Mouse (Mus musculus) heart, embryonic 10.5 days (tissue): ENCODE data around the gene Ccdc8. TPM values are rescaled to one million over a fixed set of nuclear protein-coding genes. Genes with fewer than 3 reads are reported as not detected.
A peak's percentile ranks its signal among the peaks of the same experiment; 100 is the strongest.
"Not testable (repeated sequence)": the region's sequence is repeated elsewhere in the genome, so short reads cannot be mapped to it uniquely, and the experiment has no call there.

Experiments
- DNase-seq: peaks from one replicate; pipeline ENCODE4 v3.0.0-alpha.2; 2017; ENCODE audit warnings: low spot score
- H3K27ac ChIP-seq: fragments of 300-500 bp; sonication (generic); 2 replicates; pipeline ENCODE4 v1.5.1; 2016; ENCODE audit warnings: mild to moderate bottlenecking
- H3K27me3 ChIP-seq: fragments of 300-500 bp; sonication (generic); 2 replicates; pipeline ENCODE4 v1.6.1; 2016; ENCODE audit warnings: mild to moderate bottlenecking; ENCODE audit not compliant: poor library complexity, insufficient read depth, severe bottlenecking
- H3K36me3 ChIP-seq: fragments of 300-500 bp; sonication (generic); 2 replicates; pipeline ENCODE4 v1.6.1; 2016; ENCODE audit warnings: mild to moderate bottlenecking, moderate library complexity
- H3K4me1 ChIP-seq: fragments of 300-500 bp; sonication (generic); 2 replicates; pipeline ENCODE4 v1.6.1; 2016; ENCODE audit warnings: mild to moderate bottlenecking
- H3K4me3 ChIP-seq: fragments of 300-500 bp; sonication (generic); 2 replicates; pipeline ENCODE4 v1.5.1; 2016; ENCODE audit warnings: mild to moderate bottlenecking, moderate library complexity
- H3K9me3 ChIP-seq: fragments of 300-500 bp; sonication (generic); 2 replicates; pipeline ENCODE4 v1.6.1; 2016; ENCODE audit warnings: mild to moderate bottlenecking, moderate library complexity
- WGBS: fragments of 180-500 bp; shearing (Covaris S2); methylation state at CpG from one replicate; pipeline ENCODE4 v1.1.7; 2016; 5-methylcytosine and 5-hydroxymethylcytosine counted together
- polyA plus RNA-seq: library from polyadenylated mRNA; unstranded; fragments of >200 nt; fragmentation: Nextera tagmentation; extraction: Ambion mirVana; gene quantifications from 2 replicates; pipeline ENCODE4 v1.2.1, GENCODE M21; 2016

Gene Ccdc8
- polyA plus RNA-seq, 1 experiment from 2014 or later, result 13.3 TPM

DNA sequence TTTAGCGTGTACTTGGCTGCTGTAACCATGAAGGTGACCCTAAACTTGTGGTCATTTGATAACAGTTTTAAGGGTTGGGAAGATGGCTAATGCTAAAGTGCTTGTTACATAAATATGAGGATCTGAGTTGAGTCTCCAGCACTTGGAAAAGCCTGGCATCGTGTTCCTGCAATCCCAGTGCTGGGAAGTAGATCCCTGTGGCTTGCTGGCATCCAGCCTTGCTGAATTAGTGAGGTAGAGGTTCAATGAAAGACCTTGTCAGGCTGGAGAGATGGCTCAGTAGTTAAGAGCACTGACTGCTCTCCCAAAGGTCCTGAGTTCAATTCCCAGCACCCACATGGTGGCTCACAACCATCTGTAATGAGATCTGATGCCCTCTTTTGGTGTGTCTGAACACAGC lies 38.7 kb upstream of the Ccdc8 start:
- DNase-seq, H3K27ac ChIP-seq, H3K4me3 ChIP-seq, H3K36me3 ChIP-seq, H3K9me3 ChIP-seq: not testable (repeated sequence)
- Histone ChIP-seq H3K27me3 (peaks cover 11% of the 10 kb centered on the region), H3K4me1 (peaks cover 11% of the 10 kb centered on the region; the same call in 1 of the 2 replicates)
- WGBS, result 52% methylated on average over 2 of the region's 2 CpGs

GRCm38 (mm10) chr7:16955712-16956111 lies 36.8 kb upstream of the Ccdc8 start:
- H3K36me3 ChIP-seq, result no peaks in the 10 kb centered on the region
- WGBS, result 61% methylated on average over 4 of the region's 4 CpGs
- H3K4me1 ChIP-seq, result peaks cover 9% of the 10 kb centered on the region
- H3K9me3 ChIP-seq, result no peaks in the 10 kb centered on the region
- no peak for DNase-seq
- H3K27me3 ChIP-seq, result peaks cover 12% of the 10 kb centered on the region
- no peak overlapping the region for H3K27ac ChIP-seq
- H3K4me3 ChIP-seq, result no peak overlapping the region

- Histone ChIP-seq H3K4me1 (peaks cover 6% of the 10 kb centered on the region), H3K27ac (no peak overlapping the region), H3K4me3 (no peak overlapping the region), H3K9me3 (no peaks in the 10 kb centered on the region), H3K36me3 (no peaks in the 10 kb centered on the region), H3K27me3 (peaks cover 22% of the 10 kb centered on the region)
- 62% methylated on average over 15 of the region's 15 CpGs for WGBS
- no peak for DNase-seq
Observed at GRCm38 (mm10) chr7:16956410-16957265, 35.9 kb upstream of the Ccdc8 start.

- no peaks in the 10 kb centered on the region for H3K36me3 ChIP-seq
- WGBS, result 33% methylated on average over 17 of the region's 17 CpGs
- H3K9me3 ChIP-seq, result no peaks in the 10 kb centered on the region
- no peak within 1 kb of the TSS for H3K27ac ChIP-seq
- DNase-seq, result no peak
- peak within 1 kb of the TSS; percentile 27; the same call in 1 of the 2 replicates for H3K4me3 ChIP-seq
- peaks cover 23% of the 10 kb centered on the region for H3K27me3 ChIP-seq
- H3K4me1 ChIP-seq, result peaks cover 6% of the 10 kb centered on the region
Observed at GRCm38 (mm10) chr7:16959539-16960187, 32.8 kb upstream of the Ccdc8 start, which contains the start of gene Pnmal1. Gene Pnmal1, plus strand, starts transcription at chr7:16959679.

GRCm38 (mm10) chr7:16961678-16962077 lies 30.8 kb upstream of the Ccdc8 start:
- H3K4me3 ChIP-seq, result no peak overlapping the region
- H3K36me3 ChIP-seq, result no peaks in the 10 kb centered on the region
- WGBS, result 70% methylated on average over 5 of the region's 5 CpGs
- H3K9me3 ChIP-seq, result no peaks in the 10 kb centered on the region
- no peak for DNase-seq
- no peak overlapping the region for H3K27ac ChIP-seq
- peaks cover 6% of the 10 kb centered on the region for H3K4me1 ChIP-seq
- peaks cover 23% of the 10 kb centered on the region for H3K27me3 ChIP-seq

GRCm38 (mm10) chr7:16968414-16968813 lies 24.1 kb upstream of the Ccdc8 start:
- no peak for DNase-seq
- Histone ChIP-seq H3K27ac (no peak overlapping the region), H3K4me3 (no peak overlapping the region), H3K4me1 (no peaks in the 10 kb centered on the region), H3K9me3 (no peaks in the 10 kb centered on the region), H3K27me3 (no peaks in the 10 kb centered on the region), H3K36me3 (no peaks in the 10 kb centered on the region)
- WGBS, result 79% methylated on average over 6 of the region's 6 CpGs

DNA sequence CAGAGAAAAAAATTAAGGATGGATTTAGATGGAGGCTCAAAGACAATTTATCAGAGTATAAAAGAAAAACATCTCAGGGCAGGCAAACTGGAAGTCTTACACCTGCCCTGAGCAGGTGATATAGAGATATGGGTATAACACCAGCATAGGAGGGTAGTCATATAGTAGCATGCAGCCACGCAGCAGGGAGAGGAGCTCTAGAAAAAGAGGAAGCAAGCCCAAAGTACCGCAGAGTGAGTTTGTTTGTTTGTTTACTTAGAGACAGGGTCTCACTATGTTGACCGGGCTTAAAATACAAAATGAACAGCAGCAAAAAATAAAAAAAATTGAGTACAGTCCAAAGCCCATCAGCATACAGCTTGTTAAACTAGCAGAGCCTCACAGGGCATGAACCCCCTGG lies 21.3 kb upstream of the Ccdc8 start:
- no peak for DNase-seq
- Histone ChIP-seq H3K27ac (no peak overlapping the region), H3K4me3 (no peak overlapping the region), H3K27me3 (no peaks in the 10 kb centered on the region), H3K4me1 (peaks cover 6% of the 10 kb centered on the region; the same call in 1 of the 2 replicates), H3K36me3 (no peaks in the 10 kb centered on the region), H3K9me3 (no peaks in the 10 kb centered on the region)
- 81% methylated on average over 3 of the region's 3 CpGs for WGBS

DNA sequence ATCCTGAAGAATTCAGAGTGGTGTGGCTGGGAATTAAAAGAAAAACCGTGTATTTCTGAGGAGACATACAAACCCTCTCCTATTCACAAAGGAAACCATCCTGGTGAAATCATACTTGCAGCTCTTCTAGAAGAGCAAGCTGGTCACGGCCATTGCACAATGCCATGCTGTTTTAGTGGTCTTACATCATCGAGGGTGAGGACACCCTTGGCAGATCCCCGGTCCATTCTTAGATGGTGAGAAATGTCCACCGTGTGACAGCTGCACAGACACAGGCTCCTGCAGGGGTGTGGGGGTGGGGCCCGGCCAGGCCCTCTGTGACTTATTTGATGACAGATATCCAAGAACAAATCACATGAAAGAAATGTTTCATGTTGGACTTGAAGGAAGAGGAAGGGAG lies 18.5 kb upstream of the Ccdc8 start:
- H3K4me3 ChIP-seq, result no peak overlapping the region
- H3K36me3 ChIP-seq, result no peaks in the 10 kb centered on the region
- 47% methylated on average over 6 of the region's 6 CpGs for WGBS
- H3K9me3 ChIP-seq, result no peaks in the 10 kb centered on the region
- no peak for DNase-seq
- H3K4me1 ChIP-seq, result peaks cover 10% of the 10 kb centered on the region; the same call in 1 of the 2 replicates
- no peaks in the 10 kb centered on the region for H3K27me3 ChIP-seq
- no peak overlapping the region for H3K27ac ChIP-seq

DNA sequence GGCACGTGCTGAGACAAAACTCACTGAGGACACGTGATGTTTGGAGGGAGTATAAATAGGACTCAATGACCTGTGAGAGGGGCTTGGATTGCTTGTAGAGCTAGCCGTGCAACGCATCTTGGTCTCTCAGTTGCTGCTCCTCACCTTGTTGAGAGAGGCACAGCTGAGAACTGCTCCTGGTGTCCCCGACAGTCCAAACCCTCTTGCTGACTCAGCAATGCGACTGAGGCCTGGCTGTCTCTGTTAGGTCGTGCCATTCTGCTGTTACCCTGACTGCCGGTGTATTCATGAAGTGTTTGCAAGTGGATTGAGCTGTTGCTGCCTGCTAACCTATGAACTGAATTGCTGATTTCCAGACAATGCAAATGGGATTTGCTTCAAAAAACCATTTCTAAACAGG lies 16.2 kb upstream of the Ccdc8 start:
- 46% methylated on average over 8 of the region's 8 CpGs for WGBS
- no peaks in the 10 kb centered on the region for H3K27me3 ChIP-seq
- DNase-seq, result no peak
- H3K27ac ChIP-seq, result no peak overlapping the region
- peaks cover 23% of the 10 kb centered on the region for H3K4me1 ChIP-seq
- H3K9me3 ChIP-seq, result no peaks in the 10 kb centered on the region
- no peaks in the 10 kb centered on the region for H3K36me3 ChIP-seq
- H3K4me3 ChIP-seq, result no peak overlapping the region

GRCm38 (mm10) chr7:16978173-16978572 lies 14.3 kb upstream of the Ccdc8 start:
- Histone ChIP-seq H3K27ac (no peak overlapping the region), H3K4me1 (peaks cover 30% of the 10 kb centered on the region), H3K4me3 (no peak overlapping the region), H3K36me3 (no peaks in the 10 kb centered on the region), H3K27me3 (no peaks in the 10 kb centered on the region), H3K9me3 (no peaks in the 10 kb centered on the region)
- 67% methylated on average over 6 of the region's 6 CpGs for WGBS
- no peak for DNase-seq

- no peak overlapping the region for H3K27ac ChIP-seq
- DNase-seq, result no peak
- peaks cover 31% of the 10 kb centered on the region for H3K4me1 ChIP-seq
- H3K9me3 ChIP-seq, result no peaks in the 10 kb centered on the region
- no peaks in the 10 kb centered on the region for H3K36me3 ChIP-seq
- no peaks in the 10 kb centered on the region for H3K27me3 ChIP-seq
- WGBS, result 83% methylated on average over 3 of the region's 3 CpGs
- no peak overlapping the region for H3K4me3 ChIP-seq
Observed at GRCm38 (mm10) chr7:16978593-16978992, 13.9 kb upstream of the Ccdc8 start.

- peaks cover 27% of the 10 kb centered on the region for H3K4me1 ChIP-seq
- no peaks in the 10 kb centered on the region for H3K27me3 ChIP-seq
- no peaks in the 10 kb centered on the region for H3K36me3 ChIP-seq
- H3K27ac ChIP-seq, result peak overlapping the region; percentile 87
- WGBS, result 4% methylated on average over 12 of the region's 12 CpGs
- DNase-seq, result no peak
- H3K4me3 ChIP-seq, result peak overlapping the region; percentile 51
- no peaks in the 10 kb centered on the region for H3K9me3 ChIP-seq
Observed at GRCm38 (mm10) chr7:16980348-16980747, 12.2 kb upstream of the Ccdc8 start.

DNA sequence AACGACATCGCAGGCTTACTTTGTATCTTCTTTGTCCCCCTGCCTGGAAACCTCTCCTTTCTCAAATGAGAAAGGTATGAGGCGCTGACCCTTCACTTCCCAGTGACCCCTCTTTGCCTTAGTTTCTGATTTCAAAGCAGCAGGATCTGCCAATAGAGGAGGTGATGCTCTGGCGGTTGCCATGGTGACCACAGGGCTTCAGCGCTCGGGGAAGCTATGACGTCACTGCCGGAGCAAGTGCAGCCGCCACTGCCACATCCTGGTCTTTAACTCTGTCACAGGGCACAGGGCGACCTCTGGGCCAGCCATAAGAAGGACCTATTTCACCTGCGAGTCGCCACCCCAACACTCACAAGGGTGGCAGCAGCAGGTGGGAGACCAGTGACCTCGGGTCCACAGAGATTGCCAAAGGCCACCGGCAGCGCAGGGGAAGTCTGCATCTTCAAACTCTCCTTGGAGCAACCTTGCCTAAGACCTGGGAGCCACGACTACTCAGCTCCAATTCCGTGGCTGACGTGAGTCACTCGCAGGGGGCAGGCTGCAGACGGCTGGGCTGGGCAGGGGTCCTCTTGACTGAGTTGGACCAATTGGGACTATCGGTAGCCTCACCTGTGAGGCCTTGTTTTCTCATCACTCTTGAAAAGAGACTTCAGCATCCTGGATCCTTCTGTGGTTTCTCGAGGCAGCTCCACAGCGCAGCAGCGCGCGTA lies 9.5 kb upstream of the Ccdc8 start, which contains the start of gene Gm42372:
Gm42372 (plus strand) TSS at position 228 of the 710 bp plus-strand sequence.
- Histone ChIP-seq H3K27me3 (no peaks in the 10 kb centered on the region), H3K9me3 (no peaks in the 10 kb centered on the region), H3K4me3 (peak within 1 kb of the TSS; percentile 15; the same call in 1 of the 2 replicates), H3K4me1 (peaks cover 21% of the 10 kb centered on the region), H3K36me3 (no peaks in the 10 kb centered on the region), H3K27ac (no peak within 1 kb of the TSS)
- peak; percentile 88 for DNase-seq
- 27% methylated on average over 26 of the region's 26 CpGs for WGBS
